Mouse (Mus musculus) erythroid progenitor cell, adult 5-6 weeks (primary cell): Measurements from ENCODE around the gene Ubald1. TPM values are rescaled to one million over a fixed set of nuclear protein-coding genes. Genes with fewer than 3 reads are reported as not detected.
A peak's percentile ranks its signal among the peaks of the same experiment; 100 is the strongest.

Experiments
- ATAC-seq: replicated peaks from 2 replicates; pipeline ENCODE4 v1.8.0; 2016; ENCODE audit warnings: moderate number of reproducible peaks, mild to moderate bottlenecking, moderate TSS enrichment, inconsistent platforms; ENCODE audit not compliant: poor library complexity, low FRiP score, severe bottlenecking
- total RNA-seq, 2 experiments: library from RNA; stranded (forward) in 1 of 2; stranded (reverse) in 1 of 2; fragments of 150-400 nt in 1 of 2; fragments of 186-747, 209-891 nt in 1 of 2; gene quantifications; 2 replicates each; pipeline versions ENCODE4 v1.2.3 to v1.2.4; 2015 to 2017; ENCODE audit warnings: low replicate concordance in 2 of 2

The Ubald1 gene
- total RNA-seq, 2 experiments from 2014 or later = 0.91 to 10.1 TPM

DNA sequence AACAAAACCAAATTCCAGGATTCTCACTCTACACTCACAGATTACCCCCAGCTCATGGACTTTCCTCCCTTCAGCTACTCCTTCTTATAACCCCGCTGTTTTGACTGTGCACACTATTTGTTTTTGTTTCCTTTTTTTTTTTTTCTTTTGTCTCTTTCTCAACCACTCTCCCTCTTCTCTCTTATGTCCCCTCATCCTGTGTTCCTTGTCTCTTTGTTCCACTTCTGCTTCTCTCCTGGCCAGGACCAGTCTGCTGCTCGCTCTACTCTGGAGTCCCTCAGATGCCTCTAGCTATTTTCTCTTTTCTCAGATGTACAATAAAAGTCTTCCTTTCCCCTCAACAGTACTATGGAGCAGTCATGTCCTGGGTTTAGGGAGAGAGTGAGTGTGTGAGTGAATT, 22.3 kb upstream of the Ubald1 start:
- ATAC-seq = no peak

- ATAC-seq = no peak
Observed at GRCm38 (mm10) chr16:4901167-4901566, 21.1 kb upstream of the Ubald1 start.

GRCm38 (mm10) chr16:4899711-4900110, 19.6 kb upstream of the Ubald1 start:
- no peak for ATAC-seq

- ATAC-seq = no peak
Observed at GRCm38 (mm10) chr16:4898881-4899280, 18.8 kb upstream of the Ubald1 start.

- ATAC-seq = no peak
Observed at GRCm38 (mm10) chr16:4897146-4897730, 17.1 kb upstream of the Ubald1 start.

- 0 out of 2 replicates have a peak, but pooled peaks have one; percentile 13 for ATAC-seq
Observed at GRCm38 (mm10) chr16:4896249-4897027, 16.3 kb upstream of the Ubald1 start.

- ATAC-seq = no peak
Observed at GRCm38 (mm10) chr16:4894201-4894908, 14.2 kb upstream of the Ubald1 start.

GRCm38 (mm10) chr16:4892171-4892570, 12.1 kb upstream of the Ubald1 start:
- no peak for ATAC-seq

GRCm38 (mm10) chr16:4890201-4890709, 10.1 kb upstream of the Ubald1 start:
- ATAC-seq = no peak

GRCm38 (mm10) chr16:4886690-4887020, 6.5 kb upstream of the Ubald1 start:
- ATAC-seq = no peak

- ATAC-seq = peak; percentile 83
Observed at GRCm38 (mm10) chr16:4885760-4886689, 5.9 kb upstream of the Ubald1 start, which contains the start of gene Mgrn1. Gene Mgrn1 (plus strand): TSS chr16:4886249.

DNA sequence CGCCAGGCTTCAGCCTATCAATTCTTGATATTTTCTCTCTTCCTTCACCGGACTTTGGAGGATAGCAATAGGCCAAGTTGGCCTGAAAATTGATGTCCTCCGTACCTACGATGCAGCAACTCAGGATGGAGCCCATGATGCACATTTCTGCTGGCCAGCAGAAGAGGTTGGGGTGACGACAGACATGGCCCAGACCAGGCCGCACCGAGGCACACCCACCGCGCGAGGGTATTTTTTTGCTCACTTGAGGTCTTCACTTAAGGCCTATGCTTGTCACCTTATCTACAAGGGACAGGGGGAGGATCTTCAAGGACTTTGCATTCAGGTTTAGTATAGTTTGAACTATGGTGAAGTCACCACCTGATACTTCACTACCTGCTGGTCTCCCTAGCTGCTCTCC, 4.8 kb upstream of the Ubald1 start:
- ATAC-seq = no peak

GRCm38 (mm10) chr16:4881400-4882351, 1.6 kb upstream of the Ubald1 start:
- no peak for ATAC-seq

- peak; percentile 70 for ATAC-seq
Observed at GRCm38 (mm10) chr16:4879708-4880124, 399 bp downstream of the Ubald1 start.

DNA sequence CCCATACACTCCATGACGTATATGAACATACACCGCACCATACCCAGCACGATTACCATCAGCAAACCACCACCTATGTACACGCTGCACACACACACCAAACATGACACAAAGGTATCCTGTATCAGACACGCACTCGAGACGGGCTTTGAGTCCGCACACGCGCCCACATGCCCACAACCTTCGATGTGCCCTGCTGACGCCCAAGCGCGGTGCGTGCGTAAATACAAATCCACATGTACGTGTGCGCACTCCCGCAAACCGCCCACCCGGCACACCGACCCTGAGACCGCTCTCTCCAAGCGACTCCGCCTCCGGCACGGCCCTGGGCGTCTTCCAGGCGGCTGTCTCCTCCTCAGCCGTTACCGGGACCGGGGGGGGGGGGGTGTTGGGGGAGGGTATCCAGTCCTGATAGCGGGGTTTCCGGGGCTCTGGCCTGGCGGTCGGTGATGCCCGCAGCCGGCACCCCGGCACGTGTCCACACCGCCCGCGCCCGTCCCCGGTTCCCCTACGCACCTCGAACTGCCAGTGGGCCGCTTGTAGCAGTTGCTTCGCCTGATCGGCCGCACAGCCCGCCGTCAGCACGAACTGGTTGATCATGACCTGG, 911 bp downstream of the Ubald1 start:
- peak; percentile 23; the same call in 1 of the 2 replicates for ATAC-seq

- no peak for ATAC-seq
Observed at GRCm38 (mm10) chr16:4878192-4878885, 1.8 kb downstream of the Ubald1 start.

- no peak for ATAC-seq
Observed at GRCm38 (mm10) chr16:4877701-4878100, 2.4 kb downstream of the Ubald1 start.

- no peak for ATAC-seq
Observed at GRCm38 (mm10) chr16:4877195-4877594, 2.9 kb downstream of the Ubald1 start.
